Mouse (Mus musculus) hindbrain, postnatal 0 days (tissue): ENCODE results near the gene Mycbpap. TPM values are rescaled to one million over a fixed set of nuclear protein-coding genes. Genes with fewer than 3 reads are reported as not detected.
A peak's percentile ranks its signal among the peaks of the same experiment; 100 is the strongest.

Source experiments
- ATAC-seq: fragments of 200-750 bp; cut with Nextera tagmentation; 2 replicates; pipeline ENCODE4 v1.8.0; 2017; ENCODE audit warnings: mild to moderate bottlenecking, moderate TSS enrichment, moderate library complexity
- DNase-seq: peaks from one replicate; pipeline ENCODE4 v3.0.0-alpha.2; 2015; ENCODE audit warnings: low spot score
- H3K27ac ChIP-seq: fragments of 300-500 bp; sonication (generic); 2 replicates; pipeline ENCODE4 v1.5.1; 2014; ENCODE audit warnings: mild to moderate bottlenecking
- H3K27me3 ChIP-seq: fragments of 300-500 bp; sonication (generic); 2 replicates; pipeline ENCODE4 v1.6.1; 2014; ENCODE audit warnings: low read length, mixed read lengths; ENCODE audit not compliant: insufficient read depth
- H3K36me3 ChIP-seq: fragments of 300-500 bp; sonication (generic); 2 replicates; pipeline ENCODE4 v1.6.1; 2014; ENCODE audit warnings: low read length, mixed read lengths; ENCODE audit not compliant: insufficient read depth
- H3K4me1 ChIP-seq: fragments of 300-500 bp; sonication (generic); 2 replicates; pipeline ENCODE4 v1.6.1; 2014; ENCODE audit warnings: antibody characterized with exemption, low read length, mixed read lengths; ENCODE audit not compliant: insufficient read depth
- H3K4me2 ChIP-seq: fragments of 300-500 bp; sonication (generic); 2 replicates; pipeline ENCODE4 v1.6.1; 2014; ENCODE audit warnings: low read depth, mild to moderate bottlenecking, low read length, moderate library complexity, mixed read lengths
- H3K4me3 ChIP-seq: fragments of 300-500 bp; sonication (generic); 2 replicates; pipeline ENCODE4 v1.5.1; 2014; ENCODE audit warnings: low read length
- H3K9ac ChIP-seq: fragments of 300-500 bp; sonication (generic); replicated peaks from 2 replicates; pipeline ENCODE4 v1.6.1; 2014; ENCODE audit warnings: mild to moderate bottlenecking, low read length, moderate library complexity, mixed read lengths
- H3K9me3 ChIP-seq: fragments of 300-500 bp; sonication (generic); 2 replicates; pipeline ENCODE4 v1.6.1; 2016; ENCODE audit warnings: low read length, mixed read lengths
- CTCF ChIP-seq: IDR thresholded peaks from 2 replicates; pipeline ENCODE4 v1.5.1; 2016; ENCODE audit warnings: antibody characterized with exemption, control low read depth, low read depth
- WGBS: fragments of 180-500 bp; shearing (Covaris S2); extraction: QIAGEN DNeasy Blood & Tissue Kit; methylation state at CpG from one replicate; pipeline ENCODE4 v1.1.7; 2014; 5-methylcytosine and 5-hydroxymethylcytosine counted together
- polyA plus RNA-seq: library from polyadenylated mRNA; unstranded; fragments of >200 nt; fragmentation: Nextera tagmentation; extraction: Ambion mirVana; gene quantifications from 2 replicates; pipeline ENCODE4 v1.2.1, GENCODE M21; 2015
- total RNA-seq: library from RNA; depleted of rRNA; stranded (reverse); fragments of >200 nt; gene quantifications from 2 replicates; pipeline ENCODE4 v1.2.3, GENCODE M21; 2014

Mycbpap gene
- total and polyA plus RNA-seq, 2 experiments from 2014 or later = 1.1 to 4.8 TPM

DNA sequence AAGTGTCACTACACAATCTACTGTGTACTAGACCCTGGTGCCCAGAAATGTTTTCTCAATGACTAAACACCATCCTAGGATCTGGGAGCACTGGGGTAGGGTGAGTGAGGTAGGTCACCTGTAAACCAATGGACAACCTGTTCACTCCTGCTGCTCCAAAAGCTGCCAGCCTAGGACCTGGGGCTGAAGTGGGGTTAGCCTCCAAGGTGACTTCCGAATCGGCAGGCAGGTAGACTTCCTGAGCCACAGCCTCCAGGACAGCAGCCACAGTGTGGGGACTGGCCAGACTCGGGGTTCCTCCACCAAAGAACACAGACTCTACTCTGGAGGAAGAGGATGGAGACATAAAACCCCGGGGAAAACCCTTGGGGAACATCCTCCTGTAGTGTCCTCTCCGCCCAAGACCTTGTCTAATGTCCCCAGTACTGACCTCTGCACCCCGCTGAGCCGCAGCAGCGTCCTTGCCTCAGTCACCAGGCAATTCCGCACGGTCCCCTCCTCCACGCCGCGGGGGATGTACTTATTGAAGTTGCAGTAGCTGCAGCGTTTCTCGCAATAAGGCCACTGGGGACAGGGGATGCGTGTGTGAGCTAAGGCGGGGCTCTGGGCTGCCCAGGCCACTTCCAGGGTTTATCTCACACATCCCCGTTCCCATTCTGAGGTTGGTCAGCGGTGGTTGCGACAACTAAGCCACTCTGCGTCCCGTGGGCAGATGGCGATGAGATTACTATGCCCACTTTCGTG is 26.7 kb upstream of the Mycbpap start:
- H3K4me3 ChIP-seq = peak overlapping the region; percentile 41
- DNase-seq (peak; percentile 68), ATAC-seq (peak; percentile 39)
- peak overlapping the region; percentile 80 for H3K27ac ChIP-seq
- TF ChIP-seq CTCF = no peak
- peak overlapping the region; percentile 93 for H3K4me2 ChIP-seq
- peaks cover 7% of the 10 kb centered on the region; the same call in 1 of the 2 replicates for H3K4me1 ChIP-seq
- no peaks in the 10 kb centered on the region for H3K36me3 ChIP-seq
- H3K9me3 ChIP-seq = no peaks in the 10 kb centered on the region
- WGBS = 11% methylated on average over 24 of the region's 24 CpGs
- H3K27me3 ChIP-seq = no peaks in the 10 kb centered on the region
- H3K9ac ChIP-seq = peak overlapping the region; percentile 69

DNA sequence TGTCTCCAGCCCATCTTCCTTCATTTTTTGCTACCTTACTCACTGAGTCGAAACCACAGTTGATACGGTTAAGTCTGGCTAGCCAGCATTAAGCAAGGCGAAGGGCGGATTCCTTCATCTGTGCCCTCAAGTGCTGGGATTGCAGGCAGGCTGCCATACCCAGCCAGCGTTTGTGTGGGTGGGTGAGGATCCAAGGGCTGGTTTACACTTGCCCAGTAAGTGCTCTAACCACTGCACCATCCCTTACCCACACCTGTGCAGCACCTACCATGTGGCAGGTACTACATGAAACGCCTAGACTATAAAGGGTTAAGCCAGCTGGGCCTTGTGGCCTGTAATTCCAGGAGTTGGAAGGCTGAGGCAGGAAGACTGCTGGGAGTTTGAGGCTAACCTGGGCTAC is 25.7 kb upstream of the Mycbpap start:
- no peak overlapping the region for H3K4me3 ChIP-seq
- H3K9me3 ChIP-seq = no peaks in the 10 kb centered on the region
- no peaks in the 10 kb centered on the region for H3K27me3 ChIP-seq
- ATAC-seq (no peak), DNase-seq (no peak)
- H3K27ac ChIP-seq = no peak overlapping the region
- no peak for TF ChIP-seq CTCF
- 90% methylated on average over 6 of the region's 6 CpGs for WGBS
- peaks cover 2% of the 10 kb centered on the region; the same call in 1 of the 2 replicates for H3K36me3 ChIP-seq
- H3K4me2 ChIP-seq = no peak overlapping the region
- H3K9ac ChIP-seq = no peak overlapping the region
- peaks cover 7% of the 10 kb centered on the region; the same call in 1 of the 2 replicates for H3K4me1 ChIP-seq

DNA sequence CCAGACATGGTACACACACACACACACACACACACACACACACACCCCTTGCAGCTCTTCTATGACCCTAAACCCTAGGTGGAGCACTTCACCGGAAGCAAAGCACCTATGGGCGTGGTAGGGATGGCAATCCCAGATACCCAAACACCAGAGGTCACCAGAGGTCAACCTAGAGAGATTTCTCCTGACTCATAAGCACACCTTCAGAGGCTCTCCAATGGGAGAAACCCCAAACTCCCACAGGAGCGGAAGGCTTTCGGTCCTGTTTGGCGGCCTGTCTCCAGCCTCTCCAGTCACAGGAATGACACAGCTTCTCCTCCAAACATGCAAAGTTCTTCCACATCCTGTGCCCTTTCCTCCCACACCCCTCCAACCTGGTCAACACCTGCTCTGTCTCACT is 24.8 kb upstream of the Mycbpap start:
- no peaks in the 10 kb centered on the region for H3K9me3 ChIP-seq
- no peaks in the 10 kb centered on the region for H3K27me3 ChIP-seq
- TF ChIP-seq CTCF = no peak
- ATAC-seq (no peak), DNase-seq (no peak)
- peaks cover 7% of the 10 kb centered on the region; the same call in 1 of the 2 replicates for H3K4me1 ChIP-seq
- H3K4me2 ChIP-seq = no peak overlapping the region
- H3K27ac ChIP-seq = no peak overlapping the region
- H3K4me3 ChIP-seq = no peak overlapping the region
- H3K36me3 ChIP-seq = peaks cover 7% of the 10 kb centered on the region; the same call in 1 of the 2 replicates
- H3K9ac ChIP-seq = no peak overlapping the region
- WGBS = 99% methylated on average over 5 of the region's 5 CpGs

DNA sequence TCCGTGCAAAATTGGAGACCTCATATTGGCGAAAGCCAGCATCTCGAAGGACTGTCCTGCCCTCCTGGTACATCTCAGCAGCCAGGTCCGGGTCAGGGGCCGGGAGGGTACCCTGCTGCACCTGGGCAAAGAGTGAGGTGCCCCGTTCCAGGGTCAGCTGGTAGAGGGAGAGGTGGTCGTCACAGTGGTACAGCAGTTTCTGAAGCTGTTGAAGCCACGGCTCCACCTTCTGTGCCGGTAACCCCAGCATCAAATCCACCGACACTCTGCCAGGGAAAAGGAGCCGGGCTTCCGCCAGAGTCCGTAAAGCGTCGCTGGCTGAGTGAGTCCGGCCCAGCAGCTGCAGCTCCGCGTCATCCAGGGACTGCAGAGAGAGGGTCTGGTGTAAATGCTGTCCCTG is 22.9 kb upstream of the Mycbpap start:
- Histone ChIP-seq H3K4me2 (peak overlapping the region; percentile 33; the same call in 1 of the 2 replicates), H3K4me3 (no peak overlapping the region), H3K36me3 (peaks cover 7% of the 10 kb centered on the region; the same call in 1 of the 2 replicates), H3K4me1 (peaks cover 7% of the 10 kb centered on the region; the same call in 1 of the 2 replicates), H3K27ac (no peak overlapping the region), H3K9ac (no peak overlapping the region), H3K9me3 (no peaks in the 10 kb centered on the region), H3K27me3 (no peaks in the 10 kb centered on the region)
- DNase-seq (no peak), ATAC-seq (no peak)
- WGBS = 58% methylated on average over 18 of the region's 18 CpGs
- no peak for TF ChIP-seq CTCF

DNA sequence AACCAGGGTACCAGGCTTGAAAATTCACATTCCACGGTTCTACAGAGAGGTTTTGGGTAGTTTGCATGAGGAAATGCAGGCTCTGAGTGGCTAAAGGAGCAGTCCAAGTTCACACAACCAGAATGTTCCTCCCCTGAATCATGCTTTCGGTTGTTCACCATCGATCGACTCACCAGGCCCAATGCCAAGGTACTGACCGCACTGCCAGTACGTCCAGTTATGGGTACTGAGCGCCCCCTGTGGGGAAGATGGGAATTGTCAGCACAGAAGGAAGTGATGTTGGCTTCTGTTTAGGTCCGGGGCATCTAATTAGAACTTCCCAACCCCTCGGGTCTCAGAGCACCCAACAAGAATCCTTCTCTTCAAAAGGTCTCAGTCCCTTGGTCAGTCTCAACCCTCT is 22.4 kb upstream of the Mycbpap start:
- peak; percentile 94 for DNase-seq
- Histone ChIP-seq H3K27me3 (no peaks in the 10 kb centered on the region), H3K4me3 (no peak overlapping the region), H3K36me3 (peaks cover 7% of the 10 kb centered on the region; the same call in 1 of the 2 replicates), H3K4me2 (peak overlapping the region; percentile 33; the same call in 1 of the 2 replicates), H3K27ac (no peak overlapping the region), H3K4me1 (peaks cover 7% of the 10 kb centered on the region; the same call in 1 of the 2 replicates), H3K9me3 (no peaks in the 10 kb centered on the region), H3K9ac (no peak overlapping the region)
- TF ChIP-seq CTCF = peak; percentile 93
- no peak for ATAC-seq
- WGBS = 24% methylated on average over 9 of the region's 9 CpGs

DNA sequence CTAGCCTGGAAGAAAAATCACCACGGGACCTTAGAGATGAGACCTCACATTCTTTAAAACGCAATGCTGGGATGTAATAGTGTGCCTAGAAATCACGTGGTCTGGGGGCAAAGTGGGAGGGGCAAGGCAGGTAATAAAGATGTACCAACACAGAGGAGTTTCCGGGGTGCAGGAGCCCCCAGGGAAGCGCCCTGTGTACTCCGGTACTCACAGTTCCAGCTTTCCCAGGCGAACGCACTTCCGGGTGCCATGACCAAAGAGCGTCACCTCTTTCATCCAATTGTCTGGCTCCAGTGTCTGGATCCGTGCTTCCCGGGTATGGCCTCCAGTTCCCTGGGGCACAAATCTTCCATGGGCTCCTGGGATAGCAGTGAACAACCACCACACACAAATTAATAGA is 21.8 kb upstream of the Mycbpap start:
- Histone ChIP-seq H3K27me3 (no peaks in the 10 kb centered on the region), H3K4me1 (peaks cover 7% of the 10 kb centered on the region; the same call in 1 of the 2 replicates), H3K9ac (no peak overlapping the region), H3K36me3 (peaks cover 7% of the 10 kb centered on the region; the same call in 1 of the 2 replicates), H3K27ac (no peak overlapping the region), H3K4me3 (no peak overlapping the region), H3K4me2 (no peak overlapping the region), H3K9me3 (no peaks in the 10 kb centered on the region)
- DNase-seq (no peak), ATAC-seq (no peak)
- TF ChIP-seq CTCF = no peak
- WGBS = 85% methylated on average over 12 of the region's 12 CpGs

DNA sequence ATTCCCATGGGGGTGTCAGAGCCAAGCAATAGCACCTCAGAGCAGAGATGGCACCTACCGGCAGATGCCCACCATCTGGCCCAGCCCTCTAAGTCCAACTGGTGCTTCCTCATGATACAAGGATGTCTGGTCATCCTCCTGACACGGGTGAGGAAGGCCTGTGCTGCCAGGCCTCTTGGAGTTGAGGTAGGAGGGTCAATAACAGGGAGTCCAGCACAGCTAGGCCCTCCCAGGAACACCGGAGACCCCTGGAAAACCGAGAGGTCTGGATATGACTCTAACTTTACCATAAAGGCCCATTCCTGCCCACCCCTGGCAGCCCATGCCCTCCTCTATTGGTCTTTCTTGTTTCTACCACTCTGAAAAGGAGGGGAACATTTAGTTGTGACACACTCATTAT is 20.9 kb upstream of the Mycbpap start:
- H3K27ac ChIP-seq = no peak overlapping the region
- no peak for TF ChIP-seq CTCF
- ATAC-seq = no peak

More for the DNA sequence above, 20.9 kb upstream of the Mycbpap start:
- Histone ChIP-seq H3K27me3 (no peaks in the 10 kb centered on the region), H3K9me3 (no peaks in the 10 kb centered on the region), H3K36me3 (peaks cover 7% of the 10 kb centered on the region; the same call in 1 of the 2 replicates), H3K4me1 (no peaks in the 10 kb centered on the region), H3K4me2 (no peak overlapping the region), H3K4me3 (no peak overlapping the region), H3K9ac (no peak overlapping the region)
- WGBS = 83% methylated on average over 4 of the region's 4 CpGs
- DNase-seq = no peak
